13 mouse cellular contexts compared by ENCODE assay signal in genomic region chr17:43389256-43389655, GRCm38 (mm10). TPM values are rescaled to one million over a fixed set of nuclear protein-coding genes. Genes with fewer than 3 reads are reported as not detected.
DNase-seq lines count a peak whose midpoint lies in the region; ATAC-seq and TF ChIP-seq lines count a peak whose summit lies in the region.
"Had no signal": no experiment of that assay in that cellular context is flagged by ENCODE, and none has a peak within 500 bp of the region (broad histone marks: within the 10 kb centered on the region; RNA-seq: fewer than 3 reads in every experiment).

No protein-coding gene starts in this region.

- 88% methylated on average over 11 of the region's 11 CpGs for WGBS in midbrain, embryonic 11.5 days
- 94% methylated on average over 11 of the region's 11 CpGs for WGBS in midbrain, embryonic 14.5 days
- WGBS in lung, adult 2 months: 40% methylated on average over 11 of the region's 11 CpGs
- WGBS in forebrain, embryonic 14.5 days: 89% methylated on average over 11 of the region's 11 CpGs

- H3K4me3 ChIP-seq in midbrain, embryonic 11.5 days (ENCODE audit: low read depth, low read length): no peak overlapping the region
- no peak overlapping the region for H3K4me3 ChIP-seq in midbrain, embryonic 14.5 days (replicated peaks; ENCODE audit: low read depth, low read length)
- peak overlapping the region; percentile 98 for H3K4me3 ChIP-seq in lung, adult 2 months (replicated peaks; ENCODE audit: extremely low read depth, low read depth, low read length)
- no peak overlapping the region for H3K4me3 ChIP-seq in forebrain, embryonic 14.5 days (ENCODE audit: low read depth, low read length)
- H3K4me3 ChIP-seq: forebrain, embryonic 13.5 days had no signal

- H3K27ac ChIP-seq in midbrain, embryonic 11.5 days (ENCODE audit: low read depth, low read length): no peak overlapping the region
- H3K27ac ChIP-seq in midbrain, embryonic 14.5 days (replicated peaks; ENCODE audit: low read depth, low read length): no peak overlapping the region
- H3K27ac ChIP-seq in forebrain, embryonic 14.5 days (ENCODE audit: low read depth, low read length): no peak overlapping the region
- H3K27ac ChIP-seq: forebrain, embryonic 13.5 days had no signal

- no peaks in the 10 kb centered on the region for H3K36me3 ChIP-seq in midbrain, embryonic 11.5 days (ENCODE audit: control insufficient read depth, insufficient read depth, low read length)
- no peaks in the 10 kb centered on the region for H3K36me3 ChIP-seq in midbrain, embryonic 14.5 days (ENCODE audit: control insufficient read depth, insufficient read depth, low read length)
- no peaks in the 10 kb centered on the region for H3K36me3 ChIP-seq in forebrain, embryonic 14.5 days (ENCODE audit: control insufficient read depth, insufficient read depth, low read length)

- H3K4me1 ChIP-seq in midbrain, embryonic 11.5 days (ENCODE audit: control insufficient read depth, insufficient read depth, low read length): no peaks in the 10 kb centered on the region
- no peaks in the 10 kb centered on the region for H3K4me1 ChIP-seq in midbrain, embryonic 14.5 days (ENCODE audit: control insufficient read depth, insufficient read depth, low read length)
- H3K4me1 ChIP-seq in lung, adult 2 months (ENCODE audit: control insufficient read depth, insufficient read depth, low read length): peaks cover 19% of the 10 kb centered on the region
- no peaks in the 10 kb centered on the region for H3K4me1 ChIP-seq in forebrain, embryonic 14.5 days (ENCODE audit: control insufficient read depth, insufficient read depth, low read length)
- H3K4me1 ChIP-seq: forebrain, embryonic 13.5 days had no signal

- no peak overlapping the region for H3K4me2 ChIP-seq in midbrain, embryonic 11.5 days
- H3K4me2 ChIP-seq in midbrain, embryonic 14.5 days (ENCODE audit: low read length): no peak overlapping the region
- no peak overlapping the region for H3K4me2 ChIP-seq in forebrain, embryonic 14.5 days (ENCODE audit: low read length)
- H3K4me2 ChIP-seq: forebrain, embryonic 13.5 days had no signal

- DNase-seq in adrenal gland, postnatal 25 days: peak; percentile 12
- DNase-seq in adrenal gland, postnatal 10 days: no peak
- peak; percentile 77 for DNase-seq in midbrain, embryonic 11.5 days (ENCODE audit: low spot score, missing footprints)
- no peak for DNase-seq in midbrain, embryonic 14.5 days
- peak; percentile 62 for DNase-seq in lung, adult 2 months
- DNase-seq in urinary bladder, postnatal 25 days (ENCODE audit: low spot score): no peak
- DNase-seq in forebrain, embryonic 14.5 days (ENCODE audit: low spot score): no peak
- no peak for DNase-seq in MN1 (ENCODE audit: low spot score)
- DNase-seq: cerebellum, adult 11 months; left cerebral cortex, postnatal 4 days had no signal

- TF ChIP-seq POLR2A in lung, adult 2 months (IDR thresholded peaks at IDR 0.05; ENCODE audit: borderline replicate concordance, extremely low read depth, low read depth, low read length): peak; percentile 91; the same call in 1 of the 2 replicates

- no peak for TF ChIP-seq CTCF in lung, adult 2 months (IDR thresholded peaks at IDR 0.05; ENCODE audit: insufficient read depth, low read length)

- H3K9me3 ChIP-seq in midbrain, embryonic 11.5 days (ENCODE audit: control insufficient read depth, low read length): no peaks in the 10 kb centered on the region
- no peaks in the 10 kb centered on the region for H3K9me3 ChIP-seq in midbrain, embryonic 14.5 days (ENCODE audit: control insufficient read depth, low read length)
- no peaks in the 10 kb centered on the region for H3K9me3 ChIP-seq in forebrain, embryonic 14.5 days (replicated peaks; ENCODE audit: control insufficient read depth, low read length)
- H3K9me3 ChIP-seq: forebrain, embryonic 13.5 days had no signal

- no peak for ATAC-seq in midbrain, embryonic 11.5 days (ENCODE audit: low FRiP score)
- ATAC-seq in midbrain, embryonic 14.5 days (ENCODE audit: low FRiP score, low TSS enrichment): no peak
- no peak for ATAC-seq in forebrain, embryonic 14.5 days
- ATAC-seq: forebrain, embryonic 13.5 days; intestine, embryonic 16.5 days had no signal

- no peaks in the 10 kb centered on the region for H3K27me3 ChIP-seq in midbrain, embryonic 11.5 days (ENCODE audit: control insufficient read depth, insufficient read depth, low read length)
- H3K27me3 ChIP-seq in midbrain, embryonic 14.5 days (ENCODE audit: control insufficient read depth, insufficient read depth, low read length): no peaks in the 10 kb centered on the region
- H3K27me3 ChIP-seq in forebrain, embryonic 14.5 days (replicated peaks; ENCODE audit: control insufficient read depth, insufficient read depth, low read length): no peaks in the 10 kb centered on the region
- H3K27me3 ChIP-seq: forebrain, embryonic 13.5 days had no signal

- no peak overlapping the region for H3K9ac ChIP-seq in midbrain, embryonic 11.5 days (ENCODE audit: low read length)
- H3K9ac ChIP-seq in midbrain, embryonic 14.5 days (replicated peaks; ENCODE audit: low read length): no peak overlapping the region
- no peak overlapping the region for H3K9ac ChIP-seq in forebrain, embryonic 14.5 days (ENCODE audit: low read length)
- H3K9ac ChIP-seq: forebrain, embryonic 13.5 days had no signal

RNA-seq across cellular contexts. Expression of gene Adgrf5, which starts 29.0 kb away (rescaled TPM):
- total RNA-seq in adrenal gland, postnatal 25 days (2021): 67.3 and 88.0 TPM in 2 replicates
- 100 to 1,000 TPM; 122 to 125 TPM for total RNA-seq in adrenal gland, postnatal 10 days (2021)
- 6.8 and 7.9 TPM in 2 replicates for polyA plus RNA-seq in midbrain, embryonic 11.5 days (2014; fragmentation: Nextera tagmentation; extraction: Ambion mirVana)
- 2.8 and 7.9 TPM in 2 replicates for polyA plus RNA-seq in midbrain, embryonic 14.5 days (2014; fragmentation: Nextera tagmentation; extraction: Ambion mirVana)
- polyA plus RNA-seq in lung, adult 2 months (2012; rRNA removed): 242 and 327 TPM in 2 replicates
- 3.7 and 4.9 TPM in 2 replicates for polyA plus RNA-seq in forebrain, embryonic 14.5 days (2014; fragmentation: Nextera tagmentation; extraction: Ambion mirVana)
- total RNA-seq: MEL had no signal

Comparison
In these comparisons a context has a peak if more than half of its experiments do, and no peak if none do; other contexts are left out.
1. DNase-seq: peak in adrenal gland, postnatal 25 days (single experiment), midbrain, embryonic 11.5 days (single experiment) and lung, adult 2 months (single experiment); none in adrenal gland, postnatal 10 days (single experiment), midbrain, embryonic 14.5 days (single experiment), urinary bladder, postnatal 25 days (single experiment), forebrain, embryonic 14.5 days (single experiment) and MN1 (single experiment).
2. RNA of gene Adgrf5, which starts 29.0 kb away (polyA plus RNA-seq): 242 to 327 TPM in lung, adult 2 months; 2.8 to 7.9 TPM in midbrain, embryonic 14.5 days, 6.8 to 7.9 TPM in midbrain, embryonic 11.5 days and 3.7 to 4.9 TPM in forebrain, embryonic 14.5 days; every median in the first group is over 10 times any median in the second.